Mouse (Mus musculus) gastrocnemius, postnatal 36 days (tissue): ENCODE results near the gene Tmem54. TPM values are rescaled to one million over a fixed set of nuclear protein-coding genes. Genes with fewer than 3 reads are reported as not detected.
A peak's percentile ranks its signal among the peaks of the same experiment; 100 is the strongest.

ENCODE experiments used
- DNase-seq, 2 experiments: peaks; one replicate each; pipeline ENCODE4 v3.0.0; 2022
- intact Hi-C: fragments of 180-260 bp; cut with DNase I; formaldehyde crosslinking; loops from one replicate; pipeline ENCODE4 v1.15.1; 2025
- total RNA-seq, 2 experiments: library from RNA; stranded (reverse); gene quantifications; 2 replicates each; pipeline ENCODE4 v1.2.3; 2021

Tmem54 gene
- total RNA-seq, 2 experiments from 2014 or later, result not detected

DNA sequence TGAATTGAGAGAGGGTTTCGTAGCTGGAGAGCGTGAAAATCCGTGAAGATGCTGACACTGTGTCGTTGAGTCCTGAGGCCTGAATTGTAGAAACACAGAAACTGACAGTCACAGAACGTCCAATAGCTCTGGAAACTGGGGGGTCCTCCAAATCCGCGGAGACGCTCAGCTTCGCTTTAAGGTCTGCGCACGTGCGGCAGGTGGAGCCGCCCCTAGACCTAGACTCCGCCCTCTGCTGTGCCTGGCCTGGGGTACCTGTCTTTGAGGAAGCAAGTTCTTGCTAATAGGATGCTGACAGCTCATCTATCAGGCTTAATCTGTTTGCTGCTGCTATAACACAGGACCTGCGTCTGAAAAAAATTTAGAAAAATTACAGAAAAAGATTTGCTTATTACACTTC is 10.1 kb upstream of the Tmem54 start:
- intact Hi-C loops, result no loop called here
- no peak for DNase-seq

DNA sequence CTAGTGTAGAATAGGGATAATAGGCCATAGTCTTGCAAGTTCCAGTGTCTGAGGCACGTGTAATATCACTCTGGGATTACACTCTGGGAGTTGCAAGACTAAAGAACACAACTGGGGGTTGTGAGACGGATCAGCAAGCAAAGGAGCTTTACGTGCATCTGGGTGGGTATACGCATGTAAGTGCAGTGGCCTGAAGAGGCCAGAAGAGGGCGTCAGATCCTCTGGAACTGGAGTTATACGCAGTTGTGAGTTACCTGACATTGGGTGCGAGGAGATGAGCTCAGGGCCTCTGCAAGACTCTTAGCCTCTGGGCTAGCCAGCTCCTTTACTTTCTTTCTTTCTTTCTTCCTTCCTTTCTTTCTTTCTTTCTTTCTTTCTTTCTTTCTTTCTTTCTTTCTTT is 8.3 kb upstream of the Tmem54 start:
- intact Hi-C loops, result no loop called here
- DNase-seq, result no peak

DNA sequence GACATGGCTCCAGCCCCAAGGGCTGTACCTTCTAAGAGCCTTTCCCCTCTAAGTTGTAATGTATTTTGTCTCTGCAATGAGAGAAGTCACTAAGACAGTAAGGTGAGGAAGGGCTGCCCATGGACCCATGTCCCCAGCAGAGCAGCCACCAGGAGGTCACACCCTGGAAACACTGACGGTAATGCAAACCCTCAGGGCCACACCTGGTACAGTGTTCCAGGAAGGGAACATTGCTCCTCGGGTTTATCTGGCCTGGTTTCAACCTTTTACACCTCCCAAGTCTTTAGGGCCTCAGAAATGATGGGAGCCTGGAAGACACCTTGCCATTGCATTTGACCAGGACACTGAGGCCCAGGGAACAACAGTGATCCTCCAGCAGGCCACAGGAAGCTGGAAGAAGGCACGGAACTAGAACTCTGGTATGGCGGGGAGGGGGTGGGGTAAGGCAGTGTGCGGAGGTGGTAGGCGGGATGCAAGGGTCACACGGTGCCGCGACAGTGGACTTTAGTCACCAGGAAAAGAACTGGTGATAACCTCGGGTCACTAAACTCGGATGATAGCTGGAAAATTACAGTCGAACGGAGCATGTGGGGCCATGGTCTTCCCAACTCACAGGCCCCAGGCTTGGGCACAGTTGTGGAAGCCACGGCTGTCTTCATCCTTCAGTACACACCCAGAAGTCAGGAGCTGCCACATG is 3.1 kb upstream of the Tmem54 start:
- DNase-seq, result no peak
- intact Hi-C loops, result no loop called here

DNA sequence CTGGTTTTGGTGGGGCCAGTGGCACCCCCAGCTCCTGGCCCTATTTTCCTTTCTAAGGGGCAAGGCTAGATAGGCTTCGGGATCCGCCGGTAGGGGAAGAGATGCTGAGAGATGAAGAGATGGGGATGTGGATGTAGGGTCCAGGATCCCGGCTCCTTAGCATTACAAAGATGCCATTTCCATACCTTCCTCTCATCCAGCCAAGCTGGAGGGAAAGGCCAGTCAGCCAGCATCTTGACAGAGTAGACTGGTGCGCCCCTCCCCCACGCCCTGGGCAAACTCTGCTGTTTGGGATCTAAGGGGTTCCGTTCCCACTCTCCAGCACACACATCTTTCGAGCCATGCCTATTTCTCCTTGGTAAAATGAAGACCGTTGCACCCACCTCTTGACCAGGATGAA is 725 bp downstream of the Tmem54 start:
- intact Hi-C loops, result no loop called here
- no peak for DNase-seq

DNA sequence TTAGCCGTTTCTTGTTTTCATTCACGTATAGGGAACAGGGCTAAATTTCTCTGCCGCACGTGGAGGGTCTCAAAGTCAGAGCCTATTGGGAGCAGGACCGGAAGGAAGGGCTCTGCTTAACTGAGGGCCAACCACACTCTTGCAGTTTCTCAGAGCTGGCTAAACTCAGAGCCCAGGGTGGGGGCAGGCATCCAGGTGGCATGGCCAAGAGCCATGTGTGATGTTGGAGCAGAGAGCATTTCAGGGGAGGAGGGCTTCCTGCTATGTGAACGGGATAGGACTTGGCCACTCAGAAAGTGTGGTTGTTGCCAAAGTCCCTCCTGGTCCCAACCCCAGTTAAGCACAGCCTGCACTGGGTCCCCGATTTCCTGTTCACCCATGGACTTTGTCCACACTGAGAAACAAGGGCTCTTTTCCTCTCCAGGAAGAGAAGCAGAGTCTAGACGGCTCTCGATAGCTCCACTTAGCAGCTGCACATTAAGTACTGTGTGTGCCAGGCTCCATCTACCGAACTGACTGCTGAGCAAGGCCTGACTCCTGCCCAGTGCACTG is 2.1 kb downstream of the Tmem54 start:
- DNase-seq, result no peak
- intact Hi-C loops, result no loop called here

DNA sequence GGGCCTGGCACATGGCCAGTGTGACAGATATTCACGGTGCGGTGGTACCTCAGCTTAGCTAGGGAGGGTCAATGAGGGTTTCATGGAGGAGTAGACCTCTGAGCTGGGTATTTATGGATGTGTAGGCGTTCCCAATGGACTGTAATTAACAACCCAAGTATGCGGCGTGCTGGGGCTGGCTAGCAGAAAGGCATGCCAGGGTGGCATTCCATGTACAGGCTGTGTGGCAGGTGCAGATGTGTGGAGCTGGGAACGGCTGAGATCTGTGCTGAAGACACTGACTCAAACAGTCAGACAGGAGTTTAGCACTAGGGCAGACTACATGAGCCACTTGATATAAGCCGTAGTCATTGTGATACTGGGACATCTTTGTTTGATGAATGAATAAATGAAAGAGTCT is 3.3 kb downstream of the Tmem54 start:
- DNase-seq, result no peak
- intact Hi-C loops, result no loop called here

DNA sequence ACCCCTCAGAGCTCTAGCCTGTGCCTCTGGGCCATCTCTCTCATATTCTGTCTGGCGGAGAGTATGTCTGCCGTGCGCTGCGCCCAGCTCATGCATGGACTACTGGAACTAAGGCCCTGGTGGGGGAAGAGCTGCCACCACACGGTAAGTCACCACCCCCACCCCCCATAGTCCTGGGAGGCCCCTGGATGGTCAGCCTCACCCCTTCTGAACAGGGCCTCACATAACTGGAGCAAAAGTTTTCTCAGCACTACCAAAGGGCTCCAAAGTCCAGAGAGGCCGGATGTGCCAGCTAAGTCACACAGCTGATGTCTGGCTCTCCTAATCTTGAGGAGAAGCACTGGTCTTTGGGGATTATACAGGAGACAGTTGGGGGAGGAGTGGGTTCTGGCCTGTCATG is 5.5 kb downstream of the Tmem54 start:
- intact Hi-C loops, result no loop called here
- no peak for DNase-seq

DNA sequence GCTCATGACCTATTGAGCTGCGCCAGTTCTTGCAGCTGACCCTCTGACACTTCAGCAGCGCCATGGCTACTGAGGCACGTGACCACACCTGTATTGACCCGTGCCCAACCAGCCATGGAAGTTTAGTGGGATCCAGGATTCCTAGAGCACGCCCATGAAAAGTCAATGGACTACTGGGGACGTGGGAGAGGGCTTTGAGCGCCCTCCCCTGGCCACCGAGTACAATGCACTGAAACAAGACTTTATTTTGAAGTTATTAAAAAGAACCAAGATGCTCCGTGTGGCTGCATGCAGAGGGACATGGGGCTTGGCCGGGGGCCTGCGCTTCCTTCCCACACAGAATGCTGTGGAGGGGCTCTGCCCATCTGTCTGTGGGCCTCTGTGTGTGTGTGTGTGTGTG is 6.0 kb downstream of the Tmem54 start:
- intact Hi-C loops, result no loop called here
- DNase-seq, result no peak

DNA sequence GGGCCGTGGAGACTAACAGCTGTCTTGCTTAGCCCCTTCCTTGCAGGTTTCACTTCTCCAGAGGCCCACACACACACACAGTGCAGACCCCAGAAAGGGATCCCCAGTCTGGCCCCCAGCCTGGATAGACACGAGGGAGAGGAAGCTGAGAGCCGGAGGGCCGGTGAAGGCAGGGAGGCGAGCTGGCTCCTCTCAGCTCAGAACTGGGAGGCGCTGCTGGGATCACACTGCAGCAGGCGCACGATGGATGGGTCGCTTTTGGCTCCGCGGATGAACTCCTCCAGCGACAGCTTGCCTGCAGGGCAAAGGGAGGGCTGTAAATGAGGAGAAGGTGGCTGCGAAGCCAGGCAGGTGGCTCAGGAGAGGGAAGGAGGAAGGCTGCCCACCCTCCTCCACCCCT is 6.9 kb downstream of the Tmem54 start:
- DNase-seq, result no peak
- intact Hi-C loops, result no loop called here

DNA sequence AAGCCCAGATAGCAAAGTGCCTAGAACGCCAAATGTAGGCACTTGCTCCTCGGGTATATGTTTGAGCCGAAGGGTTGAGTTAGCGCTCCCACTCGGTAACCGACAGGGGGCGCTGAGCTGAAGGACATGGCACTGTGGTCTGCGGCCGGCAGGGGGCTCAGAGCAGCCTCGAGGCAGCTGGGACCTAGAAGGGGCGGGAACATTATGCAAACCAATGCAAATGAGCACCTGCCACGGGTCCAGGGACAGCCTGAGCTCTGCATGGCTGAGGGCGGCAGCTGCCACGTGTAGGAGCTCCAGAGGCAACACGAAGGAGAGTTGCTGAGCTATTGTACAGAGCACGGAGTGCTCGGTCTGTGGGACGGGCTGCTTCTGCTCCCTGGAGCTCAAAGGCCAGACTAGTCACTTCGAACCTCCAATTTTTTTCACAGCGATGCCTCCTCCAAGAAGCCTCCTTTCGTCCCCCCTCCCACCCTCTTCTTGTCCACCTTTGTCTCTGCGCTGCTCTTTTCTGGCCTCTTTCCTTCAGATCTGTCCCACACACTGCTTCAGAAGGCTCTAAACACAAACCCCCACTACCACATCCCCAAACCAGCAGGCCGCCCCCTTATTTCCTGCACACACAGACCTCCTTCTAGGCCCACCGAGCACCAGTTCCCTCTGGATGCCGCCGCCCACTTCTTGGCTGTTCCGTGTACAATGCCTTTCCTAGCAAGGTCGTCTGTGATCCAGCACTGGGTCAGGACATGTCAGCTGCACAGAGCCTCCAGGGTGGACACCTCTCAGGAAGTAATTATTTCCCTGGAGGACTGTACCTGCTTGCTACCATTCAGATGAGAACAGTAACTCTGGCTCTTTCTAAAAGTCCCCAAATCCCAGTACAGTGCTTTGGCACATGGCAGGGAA is 8.0 kb downstream of the Tmem54 start:
- intact Hi-C loops, result no loop called here
- DNase-seq, result peak in 1 of 2 experiments; percentile 45

DNA sequence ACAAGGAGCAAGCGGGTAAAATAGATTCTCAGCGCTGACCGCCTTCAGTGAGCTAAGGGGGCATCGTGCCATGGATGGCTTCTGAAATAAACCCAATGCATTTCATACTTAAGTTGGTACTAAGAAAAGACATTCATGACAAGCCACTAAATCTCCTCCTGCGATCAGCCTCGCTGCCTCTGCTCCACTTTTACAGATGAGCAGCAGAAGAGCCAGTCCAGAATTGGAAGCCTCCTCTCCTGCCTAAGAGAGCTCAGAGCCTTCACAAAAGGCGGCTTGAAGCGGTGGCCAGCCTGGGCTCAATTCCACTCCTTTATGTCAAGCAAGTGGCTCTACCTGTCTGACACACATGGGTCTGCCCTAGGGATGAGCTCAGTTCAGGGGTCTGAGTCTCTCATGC is 11.4 kb downstream of the Tmem54 start:
- DNase-seq, result no peak
- intact Hi-C loops, result no loop called here

DNA sequence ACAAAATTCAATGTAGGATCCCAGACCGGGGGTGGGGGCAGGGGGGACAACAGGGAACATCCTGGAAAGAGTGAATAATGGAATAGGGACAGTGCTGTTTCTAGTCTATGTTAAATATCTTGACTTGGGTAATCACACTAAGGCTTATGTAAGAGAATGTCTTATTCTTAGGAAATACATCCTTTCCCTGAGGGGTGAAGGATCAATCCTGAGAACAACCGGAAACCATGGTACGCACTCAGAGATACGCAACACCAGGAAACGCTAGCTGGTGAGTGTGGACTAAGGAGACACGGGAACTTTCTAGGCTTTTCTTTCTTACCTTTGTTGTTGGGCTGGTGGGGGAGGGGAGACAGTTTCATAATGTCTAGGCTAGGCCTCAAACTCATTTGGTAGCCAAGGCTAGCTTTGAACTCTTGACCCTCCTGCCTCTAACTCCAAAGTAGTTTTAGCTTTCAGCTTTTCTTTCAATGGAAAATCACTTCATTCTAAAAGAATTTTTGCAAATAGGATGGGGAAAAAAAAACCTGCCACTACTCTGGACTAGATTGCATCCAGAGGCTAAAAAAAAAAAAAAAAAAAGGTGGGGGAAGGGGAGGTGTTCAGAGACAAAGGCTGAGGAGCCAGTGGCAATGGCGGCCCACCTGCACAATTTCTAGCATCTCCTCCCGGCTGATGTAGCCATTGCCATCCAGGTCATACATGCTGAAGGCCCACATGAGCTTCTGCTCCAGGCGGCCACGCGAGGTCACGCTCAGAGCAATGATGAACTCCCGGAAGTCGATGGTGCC is 12.6 kb downstream of the Tmem54 start:
- DNase-seq, result no peak
- intact Hi-C loops, result no loop called here

DNA sequence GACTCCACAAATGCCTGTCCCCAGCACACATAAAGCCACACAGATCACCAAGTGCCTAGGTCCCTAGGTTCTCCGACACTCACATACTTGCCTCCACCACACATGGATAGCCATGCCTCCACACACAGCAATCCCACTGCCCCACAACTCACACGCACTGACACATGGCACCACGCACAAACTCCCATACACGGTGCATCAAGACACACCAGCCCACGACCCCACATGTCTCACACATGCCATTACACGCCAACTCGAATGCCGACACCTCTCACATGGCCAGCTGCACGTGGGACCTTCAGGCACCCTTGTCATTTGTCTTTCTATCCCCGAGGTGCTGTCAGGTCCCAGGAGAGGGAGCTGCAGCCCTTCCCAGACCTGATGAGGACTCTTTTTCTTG is 14.4 kb downstream of the Tmem54 start:
- no peak for DNase-seq
- intact Hi-C loops, result no loop called here

DNA sequence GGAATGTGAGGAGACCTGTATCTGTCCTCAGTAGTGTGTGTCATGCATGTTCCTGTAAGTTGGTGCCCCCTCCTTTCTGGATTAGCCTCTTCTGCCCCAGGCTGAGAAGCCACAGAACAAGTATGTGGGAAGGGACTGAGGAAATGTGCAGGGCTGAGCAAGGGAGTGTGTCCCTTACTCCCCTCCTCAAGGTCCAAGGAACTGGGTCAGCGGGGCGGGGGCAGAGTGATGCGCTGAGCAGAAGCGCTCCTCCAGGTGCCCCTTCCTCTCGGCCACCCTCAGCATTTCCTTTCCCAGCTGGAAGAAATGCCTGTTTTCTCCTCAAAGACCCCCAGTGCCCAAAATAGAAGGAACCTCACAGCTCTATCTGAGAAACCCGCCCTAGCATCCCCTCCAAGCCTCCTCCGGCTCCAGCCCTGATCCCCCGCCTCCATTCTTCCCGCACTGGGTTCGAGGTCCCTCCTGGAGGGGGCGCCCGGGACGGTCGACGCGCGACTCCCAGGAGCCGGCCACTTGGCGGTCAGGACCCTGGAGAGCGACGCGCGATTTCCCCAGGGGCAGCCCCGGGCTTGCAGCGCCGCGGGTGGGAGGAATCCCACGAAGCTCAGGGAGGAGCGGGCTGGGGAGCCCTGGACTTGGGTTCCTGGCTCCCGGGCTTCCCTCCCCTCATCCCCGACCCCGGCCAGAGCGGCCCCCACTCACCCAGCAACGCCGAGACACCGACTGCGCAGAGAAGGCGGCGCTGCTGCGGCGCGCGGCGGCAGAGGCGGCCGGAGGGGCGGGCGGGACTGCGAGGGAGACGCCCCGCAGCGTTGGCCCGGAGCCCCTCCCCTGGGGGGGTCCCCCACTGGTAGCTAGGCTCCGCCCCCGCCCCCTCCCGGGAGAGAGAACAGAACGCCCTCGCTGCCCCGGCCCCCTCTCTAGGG is 15.4 kb downstream of the Tmem54 start:
- DNase-seq, result peak; percentile 46 to 49
- intact Hi-C loops, result no loop called here

DNA sequence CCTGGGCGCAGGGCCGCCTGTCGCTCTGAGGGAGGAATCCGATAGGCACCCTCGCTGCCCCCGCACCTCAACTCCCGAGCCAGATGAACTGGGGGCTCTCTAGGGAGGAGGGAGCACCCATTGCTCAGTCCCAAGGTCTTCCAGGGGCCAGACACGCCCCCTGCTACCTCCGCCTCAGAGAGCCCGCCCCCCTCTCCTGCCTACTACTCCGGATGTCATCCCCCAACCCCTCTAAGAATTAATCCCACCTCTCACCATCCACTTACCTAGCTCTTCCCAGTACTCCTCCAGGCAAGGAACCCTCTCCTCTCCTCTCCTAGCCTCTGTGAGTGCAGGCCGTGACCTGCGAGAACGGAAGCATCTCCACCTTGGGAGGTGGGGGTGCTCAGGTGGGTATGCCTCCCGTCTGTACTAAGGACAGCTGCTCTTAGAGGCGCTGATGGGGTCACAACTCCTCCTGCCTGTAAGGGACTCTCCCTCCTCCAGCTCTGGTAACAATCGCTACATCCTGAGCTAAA is 16.3 kb downstream of the Tmem54 start, which contains the start of gene Hpca:
Gene Hpca, minus strand, starts transcription at position 468 of the 518 bp plus-strand sequence.
- intact Hi-C loops, result no loop called here
- no peak for DNase-seq

DNA sequence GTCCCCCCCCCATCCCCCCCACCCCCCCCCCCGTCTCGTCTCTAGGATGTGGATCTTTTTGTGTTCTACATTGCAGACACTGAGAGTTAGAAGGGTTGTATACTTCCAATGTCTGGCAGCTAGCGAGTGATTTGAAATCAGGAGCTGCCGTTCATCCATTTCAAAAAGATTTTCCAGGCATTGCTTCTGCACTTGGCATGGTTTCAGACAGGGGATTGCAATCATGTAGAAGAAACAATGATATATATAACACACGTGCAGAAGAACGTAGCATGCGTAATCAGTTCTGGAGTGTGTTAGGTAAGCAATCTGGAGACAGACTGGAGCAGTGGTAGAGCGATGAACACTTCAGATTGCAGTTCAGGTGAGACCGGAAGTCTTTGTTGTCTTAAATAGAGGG is 16.8 kb downstream of the Tmem54 start:
- intact Hi-C loops, result no loop called here
- DNase-seq, result no peak

DNA sequence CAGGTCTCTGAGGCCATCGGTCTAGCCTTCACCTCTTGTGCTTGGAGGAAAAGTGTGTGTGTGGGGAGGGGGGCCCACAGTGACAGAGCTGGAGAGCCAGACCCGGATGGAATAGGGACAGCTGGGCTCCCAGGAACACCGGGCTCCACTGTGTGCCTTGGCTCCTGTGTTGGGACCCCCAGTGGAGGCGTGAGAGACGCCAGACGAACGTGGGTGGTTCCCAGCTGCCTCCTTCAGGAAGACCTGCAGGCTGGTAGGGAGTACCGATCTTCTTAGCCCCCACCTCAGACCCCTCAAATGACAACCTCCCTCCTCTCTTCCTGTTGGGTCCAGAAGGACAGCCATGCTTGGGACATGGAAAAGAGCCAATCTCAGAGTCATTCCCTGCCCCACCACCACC is 17.4 kb downstream of the Tmem54 start:
- no peak for DNase-seq
- intact Hi-C loops, result no loop called here

DNA sequence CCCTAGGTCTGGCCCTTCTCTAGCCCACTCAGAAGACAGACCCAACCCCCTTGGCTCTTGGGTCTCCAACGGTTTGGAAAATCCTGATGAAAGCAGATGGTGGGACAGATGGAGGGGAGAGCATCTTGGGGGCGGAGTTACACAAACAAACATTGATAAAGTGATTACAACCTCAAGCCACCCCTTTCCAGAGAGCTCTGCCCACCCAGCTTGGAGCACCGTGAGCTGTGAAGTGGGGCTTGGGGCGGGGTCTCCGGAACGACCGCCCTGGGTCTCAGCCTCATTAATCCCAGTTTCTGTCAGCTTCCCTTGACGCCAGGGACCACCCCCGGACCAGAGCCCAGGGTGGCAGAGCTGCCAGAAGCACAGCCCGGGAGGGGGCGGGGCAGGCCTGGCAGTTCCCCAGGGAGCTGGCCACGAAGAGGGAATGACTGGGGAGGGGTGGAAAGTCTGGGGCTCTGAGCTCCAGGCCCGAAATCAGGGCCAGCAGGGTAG is 19.4 kb downstream of the Tmem54 start:
- DNase-seq, result no peak
- intact Hi-C loops, result no loop called here

DNA sequence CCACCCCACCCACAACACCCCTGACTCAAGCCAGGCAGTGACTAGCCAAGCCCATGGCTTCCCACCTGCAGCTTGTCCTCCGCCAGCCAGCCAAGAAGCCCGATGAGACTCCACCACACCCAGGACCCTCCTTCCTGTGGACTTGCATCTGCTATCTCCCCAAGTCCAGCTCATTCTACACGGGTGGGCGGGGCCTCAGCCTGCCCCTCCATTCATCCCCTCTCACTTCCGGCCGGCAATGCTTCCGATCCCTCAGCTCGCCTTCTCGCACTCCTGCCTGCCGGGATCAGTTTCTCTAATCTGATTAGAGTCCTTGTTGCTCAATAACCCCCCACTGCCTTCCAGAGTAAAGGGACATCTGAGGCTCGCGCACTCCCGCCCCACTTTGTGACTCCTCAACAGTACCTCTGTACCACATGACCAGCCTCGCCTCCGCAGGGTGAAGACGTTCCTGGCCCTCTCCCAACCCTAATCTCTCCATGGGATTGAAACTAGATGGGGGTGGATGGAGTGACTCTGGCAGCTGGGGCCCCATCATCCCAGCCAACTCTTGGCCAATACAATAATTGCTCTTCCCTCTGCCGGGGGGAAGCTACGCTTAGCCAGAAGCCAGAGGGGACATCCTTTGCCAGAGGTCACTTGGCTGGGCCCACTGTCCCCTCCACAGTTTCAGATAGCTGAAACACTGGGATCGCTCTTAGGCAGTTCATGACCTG is 20.5 kb downstream of the Tmem54 start:
- DNase-seq, result peak in 1 of 2 experiments; percentile 49

More for the DNA sequence above, 20.5 kb downstream of the Tmem54 start:
- intact Hi-C loops, result no loop called here
